Mouse (Mus musculus) small intestine, adult 2 months (tissue): ENCODE results near the gene Galnt7.

Experiments used
- CTCF ChIP-seq: fragments of 200-500 bp; IDR thresholded peaks from 2 replicates; pipeline ENCODE4 v1.5.1; 2012; ENCODE audit warnings: low read depth, mild to moderate bottlenecking, control low read depth, inconsistent platforms, low read length, moderate library complexity, mixed read lengths; ENCODE audit not compliant: insufficient replicate concordance, insufficient read length; ENCODE audit errors: extremely low read depth
- POLR2A ChIP-seq: fragments of 200-500 bp; IDR thresholded peaks from 2 replicates; pipeline ENCODE4 v1.6.1; 2012; ENCODE audit warnings: low read depth, mild to moderate bottlenecking, control low read depth, inconsistent platforms, low read length, moderate library complexity

GRCm38 (mm10) chr8:57595853-57596252 lies 57.0 kb downstream of the Galnt7 start:
- TF ChIP-seq POLR2A (no peak), CTCF (no peak)
